Mouse (Mus musculus) heart, embryonic 10.5 days (tissue): ENCODE results near the gene Lix1l. TPM values are rescaled to one million over a fixed set of nuclear protein-coding genes. Genes with fewer than 3 reads are reported as not detected.
A peak's percentile ranks its signal among the peaks of the same experiment; 100 is the strongest.
"Not testable (repeated sequence)": the region's sequence is repeated elsewhere in the genome, so short reads cannot be mapped to it uniquely, and the experiment has no call there.

ENCODE experiments used
- DNase-seq: peaks from one replicate; pipeline ENCODE4 v3.0.0-alpha.2; 2017; ENCODE audit warnings: low spot score
- H3K27ac ChIP-seq: fragments of 300-500 bp; sonication (generic); 2 replicates; pipeline ENCODE4 v1.5.1; 2016; ENCODE audit warnings: mild to moderate bottlenecking
- H3K27me3 ChIP-seq: fragments of 300-500 bp; sonication (generic); 2 replicates; pipeline ENCODE4 v1.6.1; 2016; ENCODE audit warnings: mild to moderate bottlenecking; ENCODE audit not compliant: poor library complexity, insufficient read depth, severe bottlenecking
- H3K36me3 ChIP-seq: fragments of 300-500 bp; sonication (generic); 2 replicates; pipeline ENCODE4 v1.6.1; 2016; ENCODE audit warnings: mild to moderate bottlenecking, moderate library complexity
- H3K4me1 ChIP-seq: fragments of 300-500 bp; sonication (generic); 2 replicates; pipeline ENCODE4 v1.6.1; 2016; ENCODE audit warnings: mild to moderate bottlenecking
- H3K4me3 ChIP-seq: fragments of 300-500 bp; sonication (generic); 2 replicates; pipeline ENCODE4 v1.5.1; 2016; ENCODE audit warnings: mild to moderate bottlenecking, moderate library complexity
- H3K9me3 ChIP-seq: fragments of 300-500 bp; sonication (generic); 2 replicates; pipeline ENCODE4 v1.6.1; 2016; ENCODE audit warnings: mild to moderate bottlenecking, moderate library complexity
- WGBS: fragments of 180-500 bp; shearing (Covaris S2); methylation state at CpG from one replicate; pipeline ENCODE4 v1.1.7; 2016; 5-methylcytosine and 5-hydroxymethylcytosine counted together
- polyA plus RNA-seq: library from polyadenylated mRNA; unstranded; fragments of >200 nt; fragmentation: Nextera tagmentation; extraction: Ambion mirVana; gene quantifications from 2 replicates; pipeline ENCODE4 v1.2.1, GENCODE M21; 2016

Gene Lix1l
- polyA plus RNA-seq, 1 experiment from 2014 or later, result 4.8 TPM

DNA sequence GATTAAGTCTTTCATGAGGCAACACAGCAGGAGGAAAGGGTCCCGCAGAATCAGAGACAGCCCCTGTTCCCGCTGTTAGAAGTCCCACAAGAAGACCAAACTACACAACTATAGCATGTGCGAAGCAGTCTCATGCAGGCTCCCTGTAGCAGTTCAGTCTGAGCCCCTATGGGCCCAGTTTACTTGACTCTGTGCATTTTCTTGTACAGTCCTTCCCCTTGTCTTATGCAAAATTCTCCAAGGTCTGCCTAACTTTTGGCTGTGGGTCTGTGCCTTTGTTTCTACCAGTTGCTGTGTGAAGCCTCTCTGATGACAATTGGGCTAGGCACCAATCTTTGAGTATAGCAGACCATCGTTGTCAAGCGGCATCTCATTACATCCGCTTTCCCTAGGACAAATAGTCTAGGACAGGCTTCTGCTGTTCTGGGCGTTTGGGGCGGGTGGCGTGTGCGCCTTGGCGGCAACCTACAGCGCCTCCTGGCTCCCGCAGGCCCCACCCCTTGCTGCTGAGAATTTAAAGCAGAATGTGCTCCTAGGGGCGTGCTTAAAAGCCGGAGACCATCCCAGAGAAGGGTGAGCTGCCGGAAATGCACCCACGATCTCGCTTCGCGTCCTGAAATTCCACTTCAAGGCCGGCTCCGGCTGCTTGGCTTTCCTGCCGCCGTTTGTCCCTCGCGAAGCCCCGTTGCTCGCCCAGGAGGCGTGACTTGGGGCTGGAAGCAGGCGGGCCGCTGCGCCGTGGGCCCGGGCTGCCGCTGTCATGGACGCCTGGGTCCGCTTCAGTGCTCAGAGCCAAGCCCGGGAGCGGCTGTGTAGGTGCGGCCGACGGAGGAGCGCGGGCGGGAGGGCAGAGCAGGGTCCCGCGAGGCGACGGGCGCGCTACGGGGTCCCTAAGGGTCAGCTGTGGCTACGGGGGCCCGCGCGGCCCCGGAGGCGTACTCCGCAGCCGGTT lies 34.3 kb downstream of the Lix1l start, which contains the start of the genes Pex11b and Gm42957:
Pex11b (plus strand) TSS at position 449 of the 952 bp plus-strand sequence.
Gm42957 (plus strand) TSS at position 547 of the 952 bp plus-strand sequence.
- H3K27ac ChIP-seq, result peak within 1 kb of the TSS; percentile 98
- H3K9me3 ChIP-seq, result no peaks in the 10 kb centered on the region
- peaks cover 33% of the 10 kb centered on the region for H3K4me1 ChIP-seq
- H3K27me3 ChIP-seq, result no peaks in the 10 kb centered on the region
- WGBS, result 2% methylated on average over 60 of the region's 60 CpGs
- peaks cover 54% of the 10 kb centered on the region for H3K36me3 ChIP-seq
- DNase-seq, result peak; percentile 94
- peak within 1 kb of the TSS; percentile 98 for H3K4me3 ChIP-seq

DNA sequence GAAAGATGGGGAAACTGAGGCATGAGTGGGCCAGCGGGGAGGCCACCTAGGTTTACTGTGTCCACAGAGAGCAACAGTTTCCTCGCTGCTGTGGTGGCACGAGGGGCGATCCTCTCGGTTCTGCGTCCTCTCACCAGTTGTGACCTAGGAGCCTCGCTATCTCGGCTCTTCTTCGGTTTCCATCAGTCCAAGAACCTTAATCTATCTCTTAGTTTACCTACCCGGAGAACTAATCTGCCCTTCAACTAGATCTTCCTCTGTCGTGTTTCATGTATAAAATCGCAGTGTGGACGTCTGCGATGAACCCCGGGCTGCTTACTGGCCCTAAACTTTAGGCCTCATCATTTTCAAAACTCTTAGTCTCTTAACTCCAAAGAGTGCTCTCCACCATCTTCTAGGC lies 35.0 kb downstream of the Lix1l start:
- WGBS, result 8% methylated on average over 15 of the region's 15 CpGs
- no peak for DNase-seq
- H3K9me3 ChIP-seq, result no peaks in the 10 kb centered on the region

DNA sequence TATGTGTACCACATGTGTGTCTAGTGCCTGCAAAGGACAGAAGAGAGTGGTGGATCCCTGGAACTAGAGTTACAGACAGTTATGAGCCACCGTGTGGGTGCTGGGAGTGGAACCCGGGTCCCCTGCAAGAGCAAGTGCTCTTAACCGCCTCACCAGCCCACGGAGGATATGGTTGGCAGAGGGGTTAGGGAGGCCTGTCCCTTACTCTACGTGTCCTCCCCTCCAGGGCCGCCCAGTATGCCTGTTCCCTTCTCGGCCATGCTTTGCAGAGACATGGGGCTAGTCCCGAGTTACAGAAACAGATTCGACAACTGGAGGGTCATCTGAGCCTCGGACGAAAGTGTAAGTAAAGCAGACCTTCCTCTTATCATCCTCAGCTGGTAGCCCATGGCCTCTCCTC lies 35.5 kb downstream of the Lix1l start:
- peak overlapping the region; percentile 98 for H3K4me3 ChIP-seq
- WGBS, result 70% methylated on average over 11 of the region's 11 CpGs
- peaks cover 56% of the 10 kb centered on the region for H3K36me3 ChIP-seq
- H3K27me3 ChIP-seq, result no peaks in the 10 kb centered on the region
- peaks cover 26% of the 10 kb centered on the region for H3K4me1 ChIP-seq
- H3K27ac ChIP-seq, result peak overlapping the region; percentile 98; the same call in 1 of the 2 replicates
- no peak for DNase-seq
- no peaks in the 10 kb centered on the region for H3K9me3 ChIP-seq

More for the DNA sequence above, 35.0 kb downstream of the Lix1l start:
- peaks cover 57% of the 10 kb centered on the region for H3K36me3 ChIP-seq
- no peaks in the 10 kb centered on the region for H3K27me3 ChIP-seq
- peaks cover 29% of the 10 kb centered on the region for H3K4me1 ChIP-seq
- H3K27ac ChIP-seq, result peak overlapping the region; percentile 98
- peak overlapping the region; percentile 98 for H3K4me3 ChIP-seq

DNA sequence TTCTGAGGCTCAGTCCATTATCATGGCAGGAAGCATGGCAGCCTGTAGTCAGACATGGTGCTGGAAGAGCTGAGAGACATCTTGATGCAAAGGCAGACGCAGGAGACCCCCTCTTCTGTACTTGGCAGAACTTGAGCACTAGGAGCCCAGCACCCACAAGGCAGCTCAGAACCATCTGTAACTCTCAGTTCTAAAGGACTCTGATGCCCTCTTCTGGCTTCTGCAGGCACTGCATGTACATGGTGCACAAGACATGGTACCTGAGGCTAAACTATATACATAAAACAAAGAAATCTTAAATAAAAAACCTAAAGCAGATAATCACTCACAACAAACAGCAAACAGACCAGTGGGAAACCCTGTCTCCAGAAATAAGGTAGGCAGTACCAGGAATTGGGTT lies 38.3 kb downstream of the Lix1l start:
- 82% methylated on average over 1 of the region's 1 CpGs for WGBS
- Histone ChIP-seq H3K27me3 (no peaks in the 10 kb centered on the region), H3K27ac (no peak overlapping the region), H3K36me3 (peaks cover 50% of the 10 kb centered on the region), H3K4me3 (no peak overlapping the region), H3K9me3 (no peaks in the 10 kb centered on the region), H3K4me1 (peaks cover 26% of the 10 kb centered on the region)
- DNase-seq, result no peak

DNA sequence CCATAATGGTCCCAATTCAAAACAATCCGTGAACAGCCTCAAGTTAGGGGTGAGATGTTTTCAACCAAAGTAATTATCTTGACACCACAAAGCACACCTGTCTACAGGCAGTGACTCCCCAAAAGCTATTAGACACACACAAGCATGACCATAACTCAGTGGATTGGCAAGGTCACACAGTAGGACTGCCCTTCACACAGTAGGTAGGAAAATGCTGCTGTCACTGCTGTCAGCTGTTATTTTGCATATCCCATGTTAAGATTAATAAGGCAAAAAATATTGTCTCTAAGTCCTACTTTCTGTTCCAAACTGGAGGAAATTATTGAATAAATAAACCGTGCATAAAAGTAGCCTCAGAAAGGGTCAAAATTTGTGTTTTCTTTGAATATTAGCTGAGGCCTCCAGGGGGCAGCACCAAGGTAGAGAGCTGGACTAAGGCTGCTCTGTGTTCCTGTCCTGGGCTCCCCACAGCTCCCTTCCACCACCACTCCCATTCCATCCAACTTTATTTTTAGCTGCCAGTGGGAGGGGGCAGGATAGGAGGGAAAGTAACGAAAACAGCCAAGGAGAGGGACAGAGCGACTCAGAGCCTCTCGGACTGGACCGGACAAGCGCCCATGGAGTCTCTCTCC lies 44.2 kb downstream of the Lix1l start, which contains the start of gene Itga10:
Itga10 (plus strand) TSS at position 567 of the 632 bp plus-strand sequence.
- Histone ChIP-seq H3K4me1 (peaks cover 15% of the 10 kb centered on the region), H3K27me3 (no peaks in the 10 kb centered on the region), H3K4me3 (peak within 1 kb of the TSS; percentile 13; the same call in 1 of the 2 replicates), H3K9me3 (no peaks in the 10 kb centered on the region), H3K36me3 (peaks cover 30% of the 10 kb centered on the region), H3K27ac (no peak within 1 kb of the TSS)
- 53% methylated on average over 7 of the region's 7 CpGs for WGBS
- no peak for DNase-seq

DNA sequence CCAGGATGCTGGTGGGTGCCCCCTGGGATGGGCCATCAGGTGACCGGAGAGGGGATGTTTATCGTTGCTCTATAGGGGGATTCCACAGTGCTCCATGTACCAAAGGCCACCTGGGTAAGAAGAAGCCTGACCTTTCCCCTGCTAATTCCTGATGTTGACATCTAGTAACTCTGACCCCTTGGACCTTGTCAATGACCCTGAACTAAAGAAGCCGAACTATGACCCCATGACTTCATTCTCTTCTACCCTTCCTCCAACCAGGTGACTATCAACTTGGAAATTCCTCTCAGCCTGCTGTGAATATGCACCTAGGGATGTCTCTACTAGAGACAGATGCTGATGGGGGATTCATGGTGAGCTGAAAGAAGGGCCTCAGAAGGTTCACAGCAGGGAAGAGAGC lies 46.4 kb downstream of the Lix1l start:
- H3K4me3 ChIP-seq, result no peak overlapping the region
- H3K27me3 ChIP-seq, result no peaks in the 10 kb centered on the region
- DNase-seq, result no peak
- peaks cover 19% of the 10 kb centered on the region for H3K36me3 ChIP-seq
- H3K4me1 ChIP-seq, result peaks cover 23% of the 10 kb centered on the region
- H3K27ac ChIP-seq, result no peak overlapping the region
- no peaks in the 10 kb centered on the region for H3K9me3 ChIP-seq
- whole genome bisulfite sequencing, result 73% methylated on average over 3 of the region's 3 CpGs

DNA sequence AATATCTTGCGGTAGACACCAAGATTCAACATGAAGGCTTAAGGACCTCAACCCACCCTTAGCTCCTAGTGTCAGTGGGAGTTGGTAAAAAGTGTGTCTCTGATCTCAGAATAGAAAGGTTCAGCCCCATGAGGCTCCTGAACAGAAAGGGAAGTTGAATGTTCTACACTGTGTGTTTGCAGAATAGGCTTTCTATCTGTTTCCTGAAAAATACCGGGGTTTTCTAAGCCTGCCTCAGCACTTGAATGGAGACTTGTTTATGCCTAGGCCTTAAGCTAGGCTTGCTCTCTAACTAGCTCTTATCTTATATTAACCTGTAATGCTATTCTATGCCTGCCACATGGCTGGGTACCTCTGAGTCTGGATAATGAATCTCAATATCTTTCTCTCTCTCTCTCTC lies 60.0 kb downstream of the Lix1l start:
- Histone ChIP-seq H3K27me3 (0 out of 2 replicates have a peak, but pooled peaks cover 4% of the 10 kb centered on the region), H3K4me1 (peaks cover 13% of the 10 kb centered on the region), H3K27ac (no peak overlapping the region), H3K36me3 (peaks cover 5% of the 10 kb centered on the region; the same call in 1 of the 2 replicates), H3K9me3 (no peaks in the 10 kb centered on the region), H3K4me3 (no peak overlapping the region)
- WGBS, result 77% methylated on average over 2 of the region's 2 CpGs
- DNase-seq, result no peak

DNA sequence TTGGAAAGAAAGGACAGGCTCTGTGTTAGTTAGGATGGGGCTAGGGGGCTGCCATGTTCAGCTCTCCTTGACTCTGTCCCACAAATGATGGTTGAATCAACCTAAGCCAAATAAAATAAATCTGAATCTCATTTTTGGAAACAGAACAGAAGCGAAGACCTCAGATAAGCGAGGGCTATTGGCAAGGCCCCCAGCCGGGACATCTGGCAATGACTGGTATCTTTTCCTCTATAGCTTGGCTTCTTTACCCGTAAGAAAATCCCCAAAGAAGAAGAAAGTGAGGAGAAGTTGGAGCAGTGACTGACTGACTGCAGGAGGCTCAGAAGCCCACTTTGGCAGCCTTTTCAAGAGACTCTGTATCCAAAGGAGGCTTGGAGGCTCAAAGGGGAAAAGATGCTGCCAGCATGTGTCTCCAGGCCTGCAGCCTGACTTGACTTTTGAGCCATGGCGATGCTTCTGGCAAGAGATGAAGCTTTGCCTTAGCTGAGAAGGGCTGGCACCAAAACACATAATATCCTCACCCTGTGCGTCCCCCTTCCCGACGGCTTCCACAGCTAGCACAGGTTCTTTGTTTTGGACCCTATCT lies 61.9 kb downstream of the Lix1l start:
- WGBS, result 45% methylated on average over 8 of the region's 8 CpGs
- no peaks in the 10 kb centered on the region for H3K9me3 ChIP-seq
- H3K36me3 ChIP-seq, result no peaks in the 10 kb centered on the region
- peak overlapping the region; percentile 49 for H3K4me3 ChIP-seq
- DNase-seq, result no peak
- H3K4me1 ChIP-seq, result peaks cover 13% of the 10 kb centered on the region
- H3K27me3 ChIP-seq, result 0 out of 2 replicates have a peak, but pooled peaks cover 4% of the 10 kb centered on the region
- peak overlapping the region; percentile 29; the same call in 1 of the 2 replicates for H3K27ac ChIP-seq

DNA sequence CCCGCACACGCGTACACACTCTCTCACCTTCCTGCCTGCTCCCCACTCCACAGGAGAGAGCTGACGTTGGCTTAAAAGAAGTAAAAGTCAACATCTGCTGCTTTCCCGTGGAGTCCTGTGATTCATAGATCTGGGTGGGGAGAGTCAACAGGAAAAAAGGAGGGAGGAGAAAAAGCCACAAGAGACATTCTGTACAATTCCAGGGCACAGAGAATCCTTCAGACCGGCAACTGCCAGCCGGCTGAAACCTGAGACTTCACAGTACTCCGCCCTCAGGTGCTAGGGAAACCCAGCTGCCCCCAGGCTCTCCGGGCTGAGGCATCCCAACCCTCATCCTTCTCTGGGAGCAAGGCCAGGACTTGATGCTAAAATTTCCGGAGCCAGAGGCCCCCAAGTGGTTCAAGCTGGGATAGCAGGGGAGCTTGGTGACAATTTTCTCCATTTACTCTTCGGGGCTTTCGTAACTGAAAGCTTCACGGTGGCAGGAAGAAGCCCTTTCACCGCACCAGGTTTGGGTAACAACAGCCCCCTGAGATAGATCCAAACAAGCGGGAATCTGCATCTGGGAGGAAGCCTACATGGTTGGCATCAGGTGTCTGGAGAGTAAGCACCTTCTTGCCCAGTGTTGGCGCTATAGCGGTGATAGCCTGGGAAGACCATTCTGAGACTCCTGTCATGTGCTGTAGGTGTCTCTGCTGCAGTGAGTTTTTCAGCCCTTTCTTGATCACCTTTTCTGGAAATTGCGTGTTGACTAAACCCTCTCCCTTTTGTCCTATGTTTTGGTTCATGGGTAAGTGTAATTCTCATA lies 62.7 kb downstream of the Lix1l start:
- H3K4me1 ChIP-seq, result peaks cover 13% of the 10 kb centered on the region
- DNase-seq, result peak; percentile 91
- H3K27ac ChIP-seq, result peak overlapping the region; percentile 29; the same call in 1 of the 2 replicates
- H3K27me3 ChIP-seq, result 0 out of 2 replicates have a peak, but pooled peaks cover 4% of the 10 kb centered on the region
- H3K4me3 ChIP-seq, result peak overlapping the region; percentile 49
- 7% methylated on average over 17 of the region's 18 CpGs for WGBS
- no peaks in the 10 kb centered on the region for H3K9me3 ChIP-seq
- H3K36me3 ChIP-seq, result no peaks in the 10 kb centered on the region

DNA sequence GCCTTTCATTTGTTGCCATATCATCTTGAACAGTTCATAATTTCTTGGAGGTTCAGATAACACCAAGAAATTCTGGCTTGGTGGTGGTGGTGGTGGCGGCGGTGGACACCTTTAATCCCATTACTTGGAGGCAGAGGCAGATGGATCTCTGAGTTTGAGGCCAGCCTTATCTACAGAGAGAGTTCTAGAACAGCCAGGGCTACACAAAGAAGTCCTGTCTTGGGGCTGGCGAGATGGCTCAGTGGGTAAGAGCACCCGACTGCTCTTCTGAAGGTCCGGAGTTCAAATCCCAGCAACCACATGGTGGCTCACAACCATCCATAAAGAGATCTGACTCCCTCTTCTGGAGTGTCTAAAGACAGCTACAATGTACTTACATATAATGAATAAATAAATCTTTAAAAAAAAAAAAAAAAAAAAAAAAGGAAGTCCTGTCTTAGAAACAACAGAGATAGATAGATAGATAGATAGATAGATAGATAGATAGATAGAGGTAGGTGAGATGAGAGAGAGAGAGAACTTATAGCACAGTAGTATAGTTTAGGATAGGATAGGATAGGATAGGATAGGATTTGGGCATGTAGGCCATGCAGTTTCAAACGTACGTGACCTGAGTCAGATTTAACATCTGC lies 64.9 kb downstream of the Lix1l start:
- H3K27ac ChIP-seq, H3K9me3 ChIP-seq, DNase-seq, H3K36me3 ChIP-seq, H3K4me3 ChIP-seq, H3K27me3 ChIP-seq: not testable (repeated sequence)
- WGBS, result 84% methylated on average over 7 of the region's 7 CpGs
- H3K4me1 ChIP-seq, result peaks cover 24% of the 10 kb centered on the region

DNA sequence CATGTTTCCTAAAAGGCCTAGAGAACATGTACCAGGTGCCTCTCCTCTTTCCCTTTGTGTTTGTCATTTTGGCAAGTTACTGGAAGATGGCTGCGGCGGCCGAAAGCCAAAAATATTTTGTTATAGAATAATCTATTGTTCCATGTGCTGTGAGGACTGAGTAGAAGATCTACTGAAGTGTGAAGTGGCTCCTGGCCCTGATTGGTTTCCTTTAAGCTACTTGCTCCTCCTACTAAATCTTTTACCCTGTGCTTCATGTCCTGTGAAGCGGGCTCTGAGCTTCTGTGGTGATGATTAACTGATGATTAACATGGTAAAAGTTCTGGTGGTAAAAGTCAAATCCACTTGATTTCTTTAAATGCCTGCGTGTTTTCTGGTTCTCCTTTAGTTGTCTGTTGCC lies 66.0 kb downstream of the Lix1l start:
- H3K36me3 ChIP-seq, result no peaks in the 10 kb centered on the region
- no peak for DNase-seq
- peaks cover 24% of the 10 kb centered on the region for H3K4me1 ChIP-seq
- H3K27me3 ChIP-seq, result peaks cover 15% of the 10 kb centered on the region
- no peak overlapping the region for H3K4me3 ChIP-seq
- no peak overlapping the region for H3K27ac ChIP-seq
- 86% methylated on average over 5 of the region's 5 CpGs for WGBS
- H3K9me3 ChIP-seq, result no peaks in the 10 kb centered on the region
